Mouse (Mus musculus) liver, postnatal 0 days (tissue): Measurements from ENCODE around the gene Rtel1.

Source experiments
- CTCF ChIP-seq: sonication (generic); IDR thresholded peaks from 2 replicates; pipeline ENCODE4 v1.5.1; 2016; ENCODE audit warnings: antibody characterized with exemption, low read depth
- EP300 ChIP-seq: IDR thresholded peaks from 2 replicates; pipeline ENCODE4 v1.6.1; 2016; ENCODE audit warnings: antibody characterized with exemption, low read depth, mild to moderate bottlenecking

GRCm38 (mm10) chr2:181279968-181280367, 39.6 kb upstream of the Rtel1 start:
- TF ChIP-seq CTCF (no peak), EP300 (no peak)
